Mouse (Mus musculus): ENCODE measurements around the gene Clmn.

DNA sequence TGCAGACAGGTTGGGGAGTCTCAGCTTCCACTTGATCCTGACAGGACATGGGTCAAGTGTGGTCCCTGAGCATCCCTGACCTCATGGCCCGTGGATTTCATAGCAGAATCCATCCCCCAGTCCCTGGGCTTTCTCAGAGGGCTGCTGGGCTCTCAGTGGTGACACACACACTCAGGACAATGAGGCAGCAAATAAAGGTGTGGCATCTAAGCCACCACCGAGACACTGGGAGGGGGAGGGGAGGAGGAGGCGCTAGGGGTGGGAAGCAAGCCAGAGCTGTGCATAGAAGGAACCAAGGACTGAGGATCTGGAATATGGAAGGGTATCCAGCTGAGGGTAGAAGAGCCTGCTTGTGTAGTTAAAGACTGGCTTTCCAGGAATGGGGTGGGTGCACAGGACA lies 11.2 kb upstream of the Clmn start:
- no peak for TF ChIP-seq POLR2A (IDR thresholded peaks at IDR 0.05; ENCODE audit: borderline replicate concordance, low read depth, low read length)
- no peak for TF ChIP-seq CTCF (IDR thresholded peaks at IDR 0.05; ENCODE audit: low read depth, low read length)
